Mouse (Mus musculus) brain, embryonic 18.5 days (tissue): ENCODE results near the gene Pfkfb3.
"Not testable (repeated sequence)": the region's sequence is repeated elsewhere in the genome, so short reads cannot be mapped to it uniquely, and the experiment has no call there.

Source experiments
- DNase-seq: peaks from one replicate; pipeline ENCODE4 v3.0.0-alpha.2; 2012; ENCODE audit warnings: low read depth, low spot score

The Pfkfb3 gene

GRCm38 (mm10) chr2:11551726-11552125, 2.2 kb downstream of the Pfkfb3 start:
- no peak for DNase-seq

- DNase-seq, result no peak
Measured at GRCm38 (mm10) chr2:11548508-11548907, 5.4 kb downstream of the Pfkfb3 start.

GRCm38 (mm10) chr2:11547609-11548008, 6.3 kb downstream of the Pfkfb3 start:
- DNase-seq, result no peak

GRCm38 (mm10) chr2:11546091-11546490, 7.8 kb downstream of the Pfkfb3 start:
- DNase-seq, result no peak

GRCm38 (mm10) chr2:11545380-11545779, 8.5 kb downstream of the Pfkfb3 start:
- DNase-seq, result no peak

- DNase-seq, result no peak
Measured at GRCm38 (mm10) chr2:11544342-11544741, 9.5 kb downstream of the Pfkfb3 start.

GRCm38 (mm10) chr2:11543158-11543557, 10.7 kb downstream of the Pfkfb3 start:
- DNase-seq, result no peak

GRCm38 (mm10) chr2:11542640-11543039, 11.2 kb downstream of the Pfkfb3 start:
- DNase-seq, result no peak

GRCm38 (mm10) chr2:11542121-11542520, 11.8 kb downstream of the Pfkfb3 start:
- DNase-seq, result no peak

GRCm38 (mm10) chr2:11541528-11541927, 12.3 kb downstream of the Pfkfb3 start:
- not testable (repeated sequence) for DNase-seq

- no peak for DNase-seq
Measured at GRCm38 (mm10) chr2:11535966-11536365, 17.9 kb downstream of the Pfkfb3 start.

- peak; percentile 59 for DNase-seq
Measured at GRCm38 (mm10) chr2:11535412-11535928, 18.4 kb downstream of the Pfkfb3 start.

- DNase-seq, result no peak
Measured at GRCm38 (mm10) chr2:11534826-11535225, 19.1 kb downstream of the Pfkfb3 start.

- DNase-seq, result no peak
Measured at GRCm38 (mm10) chr2:11530101-11530500, 23.8 kb downstream of the Pfkfb3 start.

- DNase-seq, result no peak
Measured at GRCm38 (mm10) chr2:11526063-11526462, 27.8 kb downstream of the Pfkfb3 start.

GRCm38 (mm10) chr2:11524736-11525135, 29.1 kb downstream of the Pfkfb3 start:
- no peak for DNase-seq

- no peak for DNase-seq
Measured at GRCm38 (mm10) chr2:11521758-11522157, 32.1 kb downstream of the Pfkfb3 start.

GRCm38 (mm10) chr2:11520786-11521185, 33.1 kb downstream of the Pfkfb3 start:
- no peak for DNase-seq

- DNase-seq, result no peak
Measured at GRCm38 (mm10) chr2:11515828-11516227, 38.0 kb downstream of the Pfkfb3 start.

GRCm38 (mm10) chr2:11513057-11513967, 40.6 kb downstream of the Pfkfb3 start:
- no peak for DNase-seq

GRCm38 (mm10) chr2:11512127-11512526, 41.8 kb downstream of the Pfkfb3 start:
- no peak for DNase-seq

- no peak for DNase-seq
Measured at GRCm38 (mm10) chr2:11503736-11504135, 50.1 kb downstream of the Pfkfb3 start.

- peak; percentile 80 for DNase-seq
Measured at GRCm38 (mm10) chr2:11502901-11503431, 50.9 kb downstream of the Pfkfb3 start.
